Mouse (Mus musculus) thymus, adult 2 months (tissue): ENCODE results near the gene 4930548H24Rik.

ENCODE experiments used
- CTCF ChIP-seq: fragments of 200-500 bp; IDR thresholded peaks from 2 replicates; pipeline ENCODE4 v1.5.1; 2012; ENCODE audit warnings: mild to moderate bottlenecking, control low read depth, low read length, moderate library complexity, borderline replicate concordance; ENCODE audit not compliant: control insufficient read depth, poor library complexity, insufficient read depth; ENCODE audit errors: extremely low read depth
- POLR2A ChIP-seq: fragments of 200-500 bp; IDR thresholded peaks from 2 replicates; pipeline ENCODE4 v1.6.1; 2012; ENCODE audit warnings: mild to moderate bottlenecking, low read length, control low read depth, moderate library complexity; ENCODE audit not compliant: control insufficient read depth, poor library complexity, insufficient read depth; ENCODE audit errors: extremely low read depth

DNA sequence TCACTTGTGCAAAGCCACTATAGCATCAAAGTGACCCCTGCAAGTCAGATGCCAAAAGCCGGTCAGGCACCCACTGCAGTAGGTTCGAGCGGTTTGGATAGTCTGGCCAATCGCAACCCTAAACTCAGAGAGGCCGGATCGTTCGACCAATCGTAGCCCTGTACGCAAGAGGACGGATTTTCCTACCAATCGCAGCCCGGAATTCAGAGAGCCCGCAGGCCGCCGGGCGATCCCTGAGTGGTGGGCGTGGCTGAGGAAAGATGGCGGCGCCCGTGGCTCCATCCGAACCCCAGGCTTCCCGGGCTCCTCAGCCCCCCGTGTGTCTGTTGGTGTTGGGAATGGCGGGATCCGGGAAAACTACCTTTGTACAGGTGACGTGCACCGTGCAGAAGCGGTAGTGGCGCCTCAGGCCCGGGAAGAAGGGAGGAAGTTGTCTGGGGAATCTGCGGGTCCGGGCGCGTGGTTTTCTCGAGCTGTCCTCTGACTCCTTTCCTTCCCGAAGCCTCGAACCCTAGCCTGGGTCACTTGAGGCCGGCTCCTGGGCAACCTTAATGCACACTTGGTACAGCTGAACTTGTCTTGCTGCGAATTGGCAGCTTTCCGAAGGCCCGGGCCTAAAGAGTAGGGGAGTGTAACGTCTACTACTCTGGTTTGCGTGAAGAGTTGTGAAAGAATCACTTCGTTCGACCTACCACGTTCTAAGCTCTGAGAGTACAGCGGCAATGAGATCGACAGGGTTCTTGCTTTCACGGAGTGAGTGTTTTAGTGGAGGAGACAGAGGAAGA, 9.2 kb downstream of the 4930548H24Rik start, which contains the start of gene Gpn1:
- no peak; the same call in 1 of the 2 replicates for TF ChIP-seq CTCF
- TF ChIP-seq POLR2A = no peak
